Mouse (Mus musculus): ENCODE measurements at regions not wholly inside any gene's neighbourhood (a gene's known extent, or its start where the extent isn't known, plus 50 kb on each side); places are given as distances from the start of the nearest gene placed in this dataset.
A peak's percentile ranks its signal among the peaks of the same experiment; 100 is the strongest.

- TF ChIP-seq POLR2A (IDR thresholded peaks at IDR 0.05; ENCODE audit: insufficient read depth, low read depth, low read length) (no peak), CTCF (IDR thresholded peaks at IDR 0.05) (peak; percentile 69)
Measured at GRCm38 (mm10) chr15:65637520-65638184, 622.9 kb upstream of the Gm21961 start.

Data from heart, adult 2 months (tissue).